14 mouse cellular contexts compared by ENCODE assay signal in the genomic region with DNA sequence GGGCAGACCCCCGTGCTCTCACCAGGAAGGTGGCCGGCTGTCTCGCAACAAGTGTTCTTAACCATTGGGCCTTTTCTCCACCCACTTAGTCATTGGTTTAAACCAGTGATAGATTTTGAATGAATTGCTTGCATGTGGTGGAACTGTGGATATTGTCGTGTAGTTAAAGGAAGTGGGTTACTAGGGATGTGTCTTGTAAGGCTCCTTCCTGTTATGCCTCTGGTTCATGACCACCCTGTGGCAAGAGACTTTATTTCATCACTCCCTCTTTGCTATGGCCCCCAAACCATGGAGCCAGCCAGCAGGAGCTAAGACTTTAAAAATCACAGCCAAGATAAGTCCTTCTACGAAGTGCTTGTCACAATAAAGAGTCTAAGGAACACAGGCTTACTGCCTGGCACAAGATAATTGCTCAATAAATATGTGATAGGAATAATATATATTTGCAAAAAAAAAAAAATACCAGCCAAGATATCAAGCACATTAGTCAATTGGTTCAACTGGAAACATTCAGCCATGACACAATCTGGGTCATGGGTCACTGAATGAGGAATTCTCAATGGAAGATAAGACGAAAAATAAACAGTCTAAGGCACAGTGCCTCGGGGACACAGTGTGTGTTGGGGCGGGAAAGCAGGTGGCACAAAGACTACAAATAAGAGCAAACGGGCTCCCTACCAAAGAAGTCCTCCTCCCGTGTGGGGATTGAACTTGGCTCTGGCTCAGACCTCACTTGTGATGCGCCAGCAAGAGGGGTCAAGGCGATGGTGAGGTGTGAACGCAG.
"Had no signal": no experiment of that assay in that cellular context is flagged by ENCODE, and none has a peak within 500 bp of the region (broad histone marks: within the 10 kb centered on the region; RNA-seq: fewer than 3 reads in every experiment).

No protein-coding gene starts in this region.

- H3K4me1 ChIP-seq: kidney, embryonic 15.5 days; limb, embryonic 15.5 days; liver, embryonic 15.5 days; stomach, embryonic 15.5 days had no signal

- DNase-seq: kidney, adult 2 months; kidney, postnatal 14 days; lung, embryonic 14.5 days; lung, postnatal 10 days; lung, postnatal 4 days; right cerebral cortex, postnatal 14 days; thymus, adult 18-20 months; thymus, postnatal 14 days had no signal

- H3K27me3 ChIP-seq: kidney, embryonic 15.5 days; limb, embryonic 15.5 days; liver, embryonic 15.5 days; midbrain, embryonic 12.5 days; stomach, embryonic 15.5 days had no signal

- H3K36me3 ChIP-seq: kidney, embryonic 15.5 days; limb, embryonic 15.5 days; liver, embryonic 15.5 days; midbrain, embryonic 12.5 days; stomach, embryonic 15.5 days had no signal

- H3K4me3 ChIP-seq: kidney, embryonic 15.5 days; limb, embryonic 15.5 days; liver, embryonic 15.5 days; midbrain, embryonic 12.5 days; stomach, embryonic 15.5 days had no signal

- H3K9me3 ChIP-seq: kidney, embryonic 15.5 days; limb, embryonic 15.5 days; liver, embryonic 15.5 days; midbrain, embryonic 12.5 days; stomach, embryonic 15.5 days had no signal

- ATAC-seq: intestine, embryonic 16.5 days had no signal

- H3K27ac ChIP-seq: kidney, embryonic 15.5 days; limb, embryonic 15.5 days; liver, embryonic 15.5 days; midbrain, embryonic 12.5 days; stomach, embryonic 15.5 days had no signal

- H3K9ac ChIP-seq: kidney, embryonic 15.5 days; limb, embryonic 15.5 days; liver, embryonic 15.5 days; lung, embryonic 14.5 days; midbrain, embryonic 12.5 days; stomach, embryonic 15.5 days had no signal

- H3K4me2 ChIP-seq: kidney, embryonic 15.5 days; limb, embryonic 15.5 days; liver, embryonic 15.5 days; lung, embryonic 14.5 days; midbrain, embryonic 12.5 days; stomach, embryonic 15.5 days had no signal
